Mouse (Mus musculus) gonadal fat pad, adult 2 months (tissue): ENCODE data around the gene Irf8. TPM values are rescaled to one million over a fixed set of nuclear protein-coding genes. Genes with fewer than 3 reads are reported as not detected.

Source experiments
- DNase-seq: peaks from one replicate; pipeline ENCODE4 v3.0.0-alpha.2; 2012; ENCODE audit warnings: low read depth
- polyA plus RNA-seq: library from polyadenylated mRNA; depleted of rRNA; stranded (reverse); fragments of >200 nt; gene quantifications from 2 replicates; pipeline ENCODE4 v1.2.3, GENCODE M21; 2012; rRNA removed

Gene Irf8
- polyA plus RNA-seq, result 9.4 and 11.6 TPM in 2 replicates

DNA sequence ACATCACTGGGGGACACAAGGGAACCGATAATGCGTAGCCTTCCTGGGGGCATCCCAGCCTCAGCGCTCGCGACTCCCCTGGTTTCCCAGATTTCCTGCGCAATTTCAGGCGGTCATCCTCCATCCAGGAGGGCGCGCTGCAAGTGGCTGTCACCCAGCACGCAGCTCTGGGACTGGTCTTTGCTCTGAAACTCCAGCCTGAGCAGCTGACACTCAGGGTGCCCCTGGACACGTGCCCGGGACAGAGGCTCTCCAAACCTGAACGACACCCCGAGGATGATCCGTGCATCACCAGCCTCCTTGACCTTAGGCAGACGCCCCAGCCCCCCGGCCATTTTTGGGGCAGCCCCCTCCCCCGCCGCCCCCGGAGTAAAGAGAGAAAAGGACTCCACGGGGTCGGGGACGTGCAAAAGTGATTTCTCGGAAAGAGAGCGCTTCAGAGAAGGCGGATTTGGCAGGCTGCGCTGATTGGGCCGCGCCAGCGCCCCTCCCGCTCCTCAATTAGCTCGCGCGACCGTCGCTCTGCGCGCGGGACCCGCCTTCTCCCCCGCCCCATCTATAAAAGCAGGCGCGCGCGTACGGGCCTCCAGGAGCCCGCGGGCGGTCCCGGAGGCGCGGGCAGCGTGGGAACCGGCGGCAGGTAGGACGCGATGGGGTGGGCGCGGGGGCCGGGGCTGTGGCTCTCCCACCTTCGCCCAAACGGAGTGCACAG is at the start of gene Irf8:
Irf8 (plus strand) TSS at position 589 of the 712 bp plus-strand sequence.
- no peak for DNase-seq

DNA sequence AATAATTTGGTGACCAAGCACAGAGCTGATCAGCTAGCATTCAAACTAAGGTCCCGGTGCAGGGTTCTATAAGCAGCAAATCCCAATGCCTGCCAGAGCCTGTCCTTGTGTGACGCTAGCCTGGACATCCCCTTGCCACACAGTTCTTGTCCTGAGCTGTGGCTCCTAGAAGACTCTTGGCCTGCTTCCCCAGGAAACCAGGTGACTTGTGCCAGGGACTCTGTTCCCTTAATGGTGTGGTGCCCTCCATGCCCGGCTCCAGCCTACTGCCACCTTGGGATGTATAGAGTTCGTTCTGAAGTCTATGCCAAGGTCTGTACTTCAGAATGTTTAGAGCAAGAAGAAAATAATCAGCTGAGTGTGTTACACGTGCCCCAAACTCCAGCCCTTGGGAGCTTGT is 49.6 kb upstream of the Irf8 start:
- DNase-seq, result no peak

DNA sequence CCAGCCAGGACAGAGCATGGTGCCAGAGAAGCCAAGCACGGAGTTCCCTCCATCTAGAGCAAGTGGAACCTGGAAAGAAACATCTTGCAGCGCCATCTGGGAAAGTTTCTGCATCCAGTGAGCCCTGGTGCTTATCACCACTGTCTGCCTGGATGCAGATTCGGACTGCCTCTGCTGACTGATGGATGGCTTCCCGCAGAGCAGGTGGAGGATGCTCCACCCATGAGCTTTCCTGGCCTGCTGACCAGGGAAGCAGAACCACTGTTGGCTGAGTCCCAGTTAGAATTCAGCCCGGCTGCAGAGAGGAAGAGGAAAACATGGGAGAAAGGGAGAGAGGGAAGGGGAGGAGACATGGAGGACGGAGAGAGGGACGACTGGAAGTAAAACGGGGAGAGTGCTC is 48.4 kb upstream of the Irf8 start:
- DNase-seq, result no peak

DNA sequence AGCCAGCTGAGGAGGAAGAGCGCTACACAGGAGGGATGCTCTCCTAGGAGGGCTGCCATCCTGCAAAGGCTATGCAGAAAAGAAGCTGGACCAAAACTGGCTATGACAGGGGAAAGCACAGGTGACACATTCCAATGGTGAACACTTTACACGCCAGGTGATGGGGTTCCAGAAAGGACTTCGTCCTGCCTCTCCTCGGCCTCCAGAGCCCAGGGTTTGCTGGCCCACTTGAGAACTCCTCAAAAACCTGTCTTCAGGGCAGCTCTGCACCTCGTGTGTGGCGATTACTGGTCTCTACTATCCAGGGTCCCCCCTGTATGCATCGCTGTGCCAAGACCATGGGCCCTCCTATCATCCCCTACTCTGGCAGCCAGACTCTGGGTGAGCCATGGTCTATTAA is 47.6 kb upstream of the Irf8 start:
- no peak for DNase-seq

DNA sequence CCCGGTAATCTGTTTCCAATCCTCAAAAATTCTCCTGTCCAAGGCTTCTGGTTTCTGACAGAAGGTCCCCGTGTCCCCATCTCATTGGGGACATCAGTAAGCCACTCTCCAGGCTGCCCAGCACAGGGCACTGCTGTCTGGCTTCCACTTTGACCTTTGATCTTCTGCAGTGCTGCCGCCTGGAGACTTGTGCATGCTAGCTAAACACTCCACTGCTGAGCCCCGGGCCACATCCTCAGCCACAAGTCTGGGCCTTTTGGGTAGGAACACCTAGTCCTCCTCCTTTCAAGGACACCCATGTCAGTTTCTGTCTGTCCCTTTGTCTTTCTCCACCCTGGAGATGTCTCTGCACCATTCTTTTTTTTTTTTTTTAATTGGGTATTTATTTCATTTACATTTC is 43.2 kb upstream of the Irf8 start:
- no peak for DNase-seq

DNA sequence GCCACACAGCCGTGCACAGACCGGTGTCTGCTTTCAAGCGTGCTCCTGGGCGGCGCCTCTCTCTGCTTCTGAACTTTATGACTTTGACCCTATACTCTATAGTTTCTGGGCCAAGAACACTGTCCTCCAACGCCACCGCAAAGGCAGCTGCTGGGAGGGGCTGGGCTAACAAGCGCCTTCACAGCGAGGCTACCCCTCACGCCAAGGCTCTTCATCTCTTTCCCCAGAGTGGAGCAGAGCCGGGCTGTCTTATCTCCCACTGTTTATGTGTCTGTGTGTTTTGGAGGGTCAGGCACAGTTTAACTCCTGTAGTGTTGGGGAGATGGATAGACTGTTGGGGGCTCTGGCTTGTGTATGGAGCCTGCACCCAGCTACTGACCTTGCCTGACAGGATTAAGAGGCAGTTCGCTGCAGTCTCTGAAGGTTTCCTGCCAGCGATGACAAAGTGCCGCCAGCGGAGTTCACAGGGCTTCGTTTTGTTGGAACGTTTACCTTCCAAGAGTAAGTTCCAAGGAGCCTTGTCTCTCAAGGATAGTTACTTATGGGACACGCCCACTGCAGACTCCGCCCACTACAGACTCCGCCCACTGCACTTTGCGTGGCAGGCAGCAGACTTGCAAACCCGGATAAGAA is 42.2 kb upstream of the Irf8 start:
- DNase-seq, result no peak

DNA sequence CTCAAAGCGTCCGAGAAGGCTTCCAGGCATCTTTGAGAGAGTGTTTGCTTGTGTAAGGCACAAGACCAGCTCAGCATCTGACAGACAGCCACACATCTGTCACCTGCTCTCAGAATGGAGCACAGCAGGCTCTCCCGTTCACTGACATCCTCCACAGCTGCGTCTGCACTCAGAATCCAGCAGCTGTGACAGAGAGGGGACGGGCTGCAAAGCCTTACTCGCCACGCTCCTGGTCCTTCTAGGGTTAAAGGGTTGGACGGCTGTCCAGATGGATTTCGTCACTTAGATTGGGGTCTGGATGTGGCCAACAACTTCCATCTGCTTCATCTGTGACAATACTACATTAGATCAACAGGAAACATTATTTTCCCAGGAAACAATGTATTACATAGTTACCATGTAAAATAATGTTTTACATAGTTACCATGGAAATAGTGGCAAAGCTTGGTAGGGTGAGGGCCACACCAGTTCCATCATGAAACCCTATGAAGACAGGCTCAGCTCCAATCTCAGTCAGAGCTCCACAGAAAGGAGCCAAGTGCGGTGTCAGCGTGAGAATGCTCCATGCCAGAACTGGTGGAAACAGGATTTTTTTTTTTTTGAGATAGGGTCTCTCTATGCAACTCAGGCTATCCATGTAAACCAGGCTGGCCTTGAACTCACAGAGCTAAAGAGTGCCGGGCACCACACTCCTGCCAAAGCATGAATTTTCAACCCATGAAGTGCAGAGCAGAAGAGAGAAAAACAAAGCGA is 39.6 kb upstream of the Irf8 start:
- no peak for DNase-seq

DNA sequence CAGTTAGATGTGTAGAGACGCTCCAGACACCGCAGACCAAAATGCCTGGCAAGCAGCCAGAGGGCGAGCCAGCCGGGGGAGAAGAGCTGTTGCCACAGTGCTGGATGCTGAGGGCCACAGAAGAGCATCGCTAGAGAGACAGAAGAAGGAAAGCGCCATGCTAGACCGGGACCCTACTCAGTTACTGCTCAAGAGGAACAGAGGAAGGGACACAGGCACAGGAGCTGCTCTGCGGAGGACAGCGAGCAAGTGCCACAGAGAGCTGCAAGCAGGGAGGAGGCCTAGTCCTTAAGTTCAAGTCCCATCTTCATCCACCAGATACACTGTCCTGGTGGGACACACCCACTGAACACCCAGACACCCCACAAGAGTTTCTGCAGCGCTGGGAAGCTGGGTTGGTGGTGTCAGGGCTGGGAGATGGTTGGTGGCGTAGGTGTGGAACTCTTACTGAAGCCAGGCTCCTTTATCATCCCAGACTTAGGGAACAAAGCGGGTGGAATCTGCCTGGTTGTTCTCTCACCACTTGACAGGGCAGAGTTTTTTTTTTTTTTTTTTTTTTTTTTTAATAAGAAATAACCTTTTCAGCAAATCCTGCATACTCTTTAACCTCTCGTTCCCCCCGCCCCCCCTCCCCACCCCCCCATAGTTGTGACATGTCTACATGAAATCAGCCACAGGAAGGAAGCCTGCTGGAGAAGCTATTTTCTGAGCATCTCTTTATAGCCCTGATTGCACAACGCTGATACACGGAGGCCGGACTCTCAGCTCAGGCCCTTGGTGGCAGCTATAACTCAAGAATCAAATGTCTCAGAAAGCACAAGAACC is 38.8 kb upstream of the Irf8 start:
- DNase-seq, result no peak

DNA sequence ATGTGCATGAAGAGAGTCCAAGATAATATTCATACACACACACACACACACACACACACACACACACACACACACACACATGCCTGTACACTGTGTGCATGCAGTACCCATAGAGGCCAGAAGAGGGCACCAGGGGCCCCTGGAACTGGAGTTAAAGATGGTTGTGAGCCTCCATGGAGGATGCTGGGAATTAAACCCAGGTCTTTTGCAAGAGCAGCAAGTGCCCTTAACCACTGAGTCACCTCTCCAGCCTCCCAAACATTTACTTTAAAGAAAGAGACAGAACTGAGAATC is 38.2 kb upstream of the Irf8 start:
- DNase-seq, result no peak

DNA sequence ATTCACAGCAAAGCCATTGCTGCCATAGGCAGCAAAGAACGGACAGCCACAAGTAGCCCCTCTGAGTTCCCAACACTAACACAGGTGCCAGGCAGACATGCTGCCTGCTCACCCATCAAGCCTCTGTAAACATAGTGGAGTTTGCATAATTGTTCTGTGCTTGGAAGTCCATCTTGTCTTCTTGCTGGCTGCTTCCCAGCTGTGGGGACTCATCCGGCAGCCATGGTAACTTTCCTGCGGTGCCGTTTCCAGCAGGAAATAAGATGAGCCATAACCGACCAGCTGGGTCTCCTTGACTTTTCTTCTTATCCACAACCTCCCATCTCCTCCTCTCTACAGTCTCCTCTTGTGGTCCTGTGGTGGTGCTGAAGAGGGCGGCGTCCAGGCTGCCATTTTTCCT is 37.7 kb upstream of the Irf8 start:
- no peak for DNase-seq

DNA sequence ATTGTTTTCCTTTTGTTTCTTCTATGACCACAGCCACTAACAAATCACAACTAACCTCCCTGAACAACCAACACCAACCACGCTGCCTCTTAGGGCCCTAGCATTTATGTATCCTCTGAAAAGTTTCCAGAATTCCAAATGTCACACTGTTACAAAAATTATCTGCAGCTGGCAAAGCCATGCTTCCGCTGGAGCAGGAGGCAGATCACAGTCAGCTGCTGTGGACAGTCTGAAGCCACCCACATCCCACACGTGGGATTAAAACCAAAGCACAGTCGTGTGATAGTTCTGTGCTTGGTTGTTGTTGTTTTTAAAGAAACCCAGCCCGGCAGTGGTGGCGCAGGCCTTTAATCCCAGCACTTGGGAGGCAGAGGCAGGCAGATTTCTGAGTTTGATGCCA is 37.1 kb upstream of the Irf8 start:
- no peak for DNase-seq

DNA sequence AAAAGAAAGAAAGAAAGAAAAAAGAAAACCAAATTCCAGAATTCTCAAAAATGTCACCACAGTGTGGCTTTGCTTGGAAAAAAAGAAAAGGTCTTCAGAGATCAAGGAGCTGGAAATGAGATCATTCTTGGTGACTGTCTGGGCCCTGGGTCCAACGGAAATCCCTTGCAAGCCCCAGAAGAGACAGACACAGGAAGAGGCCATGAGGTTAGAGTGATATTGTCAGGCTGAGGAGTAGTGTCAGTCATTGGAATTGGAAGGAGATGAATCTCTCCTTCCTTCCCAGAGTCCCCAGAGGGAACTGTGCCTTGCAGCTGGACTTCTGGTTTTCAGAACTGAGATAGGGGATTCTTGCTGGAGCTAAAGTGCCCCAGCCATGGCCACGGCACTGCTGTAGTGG is 36.6 kb upstream of the Irf8 start:
- DNase-seq, result no peak

DNA sequence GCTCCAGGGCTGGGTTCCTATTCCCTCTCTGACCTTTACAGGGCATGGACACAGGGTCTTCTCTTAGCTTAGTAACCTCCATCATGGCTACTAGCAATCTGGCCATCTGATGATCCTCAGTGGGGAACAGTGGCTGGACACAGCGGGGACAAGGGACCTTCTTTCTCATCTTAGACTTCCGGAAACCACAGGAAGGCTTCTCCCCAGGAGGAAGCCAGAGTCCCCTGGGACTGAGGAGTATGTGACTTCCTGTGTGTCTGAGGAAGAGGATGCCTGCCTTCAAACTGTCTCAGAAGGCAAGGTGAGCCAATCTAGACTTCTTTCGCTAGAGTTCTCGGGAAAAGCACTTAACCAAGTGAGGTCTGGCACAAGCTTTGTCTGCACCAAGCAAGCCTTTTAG is 36.1 kb upstream of the Irf8 start:
- no peak for DNase-seq

DNA sequence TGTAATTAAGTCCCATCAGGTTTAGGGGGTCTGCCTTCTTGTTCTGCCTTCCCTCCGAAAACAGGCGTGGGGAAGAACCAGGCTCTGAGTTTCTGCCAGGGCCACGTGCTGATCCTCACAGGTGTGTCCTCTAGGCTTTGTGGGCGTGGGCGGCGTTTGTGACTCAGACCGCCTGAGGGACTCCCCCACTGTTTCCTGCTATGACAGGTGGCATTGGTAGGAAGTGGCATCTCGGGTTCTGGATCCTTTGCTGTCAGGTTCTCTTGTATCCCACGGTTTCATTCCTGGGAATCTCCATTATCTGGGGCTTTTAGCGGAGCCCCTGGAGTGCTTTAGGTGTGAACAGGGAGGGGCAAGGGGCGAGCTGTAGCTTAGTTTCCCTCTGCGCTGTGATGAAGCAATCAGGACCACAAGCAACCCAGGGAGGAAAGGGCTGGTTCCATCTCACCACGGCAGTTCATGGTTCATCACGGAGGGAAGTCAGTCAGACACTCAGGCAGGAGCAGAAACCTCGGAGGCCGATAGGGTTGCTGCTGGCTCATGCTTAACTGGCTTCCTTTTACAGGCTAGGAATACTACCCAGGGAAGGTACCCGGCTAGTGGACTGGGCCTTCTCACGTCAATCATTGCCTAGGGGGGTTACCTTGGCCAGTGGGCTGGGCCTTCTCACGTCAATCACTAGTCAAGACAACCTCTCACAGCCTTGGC is 34.2 kb upstream of the Irf8 start:
- no peak for DNase-seq

DNA sequence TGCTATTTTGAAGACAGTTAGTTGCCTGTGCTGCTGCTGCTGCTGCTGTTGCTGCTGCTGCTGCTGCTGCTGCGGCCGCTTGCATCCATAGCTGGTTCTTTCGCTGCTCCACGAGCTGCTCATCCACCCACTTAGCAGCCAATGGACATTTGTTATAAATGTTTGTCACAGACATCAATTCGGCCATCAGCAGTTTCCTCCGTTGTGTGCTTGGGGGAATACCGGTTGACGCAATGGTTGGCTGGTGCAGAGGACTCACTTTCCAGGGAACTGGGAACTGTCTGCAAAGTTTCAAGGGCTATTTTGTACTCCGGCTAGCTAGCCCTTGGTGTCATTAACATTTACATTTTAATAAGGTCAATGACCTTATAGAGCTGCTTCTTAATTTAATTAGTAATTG is 32.0 kb upstream of the Irf8 start:
- no peak for DNase-seq

DNA sequence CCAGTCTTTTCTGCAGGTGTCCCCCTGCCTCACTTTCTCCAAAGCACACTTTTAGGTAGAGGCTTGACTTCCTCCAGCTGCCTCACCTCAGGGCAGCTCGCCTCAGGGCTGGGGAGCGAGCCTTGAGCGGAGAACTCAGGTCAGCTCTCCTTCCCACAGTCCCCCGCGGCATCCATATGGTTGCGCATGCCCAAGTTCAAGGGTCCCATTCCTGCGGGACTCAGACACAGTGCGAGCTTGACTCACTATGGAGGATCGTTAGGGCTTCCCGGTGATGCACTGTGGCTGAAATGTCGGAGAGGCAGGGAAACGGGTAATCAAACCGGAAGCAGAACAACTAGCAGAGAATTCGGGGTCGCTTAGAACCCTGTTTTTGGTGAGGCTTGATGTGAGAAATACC is 31.0 kb upstream of the Irf8 start:
- no peak for DNase-seq

DNA sequence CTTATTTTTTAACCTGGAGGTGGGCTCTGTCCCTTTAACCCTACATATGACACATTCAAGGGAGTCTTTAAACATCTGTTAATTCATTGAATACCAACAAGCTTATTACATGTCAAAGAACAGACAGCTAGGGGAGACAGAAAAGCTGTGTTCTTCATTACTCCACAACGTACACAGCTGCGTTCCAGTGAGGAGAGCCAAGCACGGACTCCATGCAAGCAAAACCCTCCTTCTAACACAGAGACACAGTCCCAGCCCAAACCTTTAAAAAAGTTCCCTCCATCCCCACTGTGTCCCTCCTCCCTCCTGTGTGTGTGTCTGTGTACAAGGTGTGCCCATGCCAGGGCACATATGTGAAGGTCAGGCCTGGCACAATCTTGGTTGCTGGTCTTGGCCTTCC is 30.0 kb upstream of the Irf8 start:
- no peak for DNase-seq

DNA sequence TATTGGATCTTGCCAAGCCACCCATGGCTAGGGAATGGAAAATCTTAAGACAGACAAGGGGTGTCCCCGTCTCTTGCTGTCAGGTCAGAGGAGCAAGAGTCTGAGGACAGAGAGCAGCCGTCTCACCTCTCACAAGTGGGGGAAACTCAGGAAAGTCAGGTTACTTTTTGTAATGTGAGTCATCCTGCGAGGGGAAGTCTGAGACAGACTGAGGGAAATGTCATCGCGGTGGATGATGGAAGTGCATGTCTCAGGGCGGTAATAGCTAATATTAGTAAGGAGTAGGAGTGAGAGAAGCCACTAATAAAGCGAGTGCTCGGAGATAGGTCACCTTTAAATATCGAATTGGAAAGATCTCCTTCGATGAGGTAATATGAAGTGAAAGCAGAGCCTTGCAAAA is 27.0 kb upstream of the Irf8 start:
- DNase-seq, result no peak

DNA sequence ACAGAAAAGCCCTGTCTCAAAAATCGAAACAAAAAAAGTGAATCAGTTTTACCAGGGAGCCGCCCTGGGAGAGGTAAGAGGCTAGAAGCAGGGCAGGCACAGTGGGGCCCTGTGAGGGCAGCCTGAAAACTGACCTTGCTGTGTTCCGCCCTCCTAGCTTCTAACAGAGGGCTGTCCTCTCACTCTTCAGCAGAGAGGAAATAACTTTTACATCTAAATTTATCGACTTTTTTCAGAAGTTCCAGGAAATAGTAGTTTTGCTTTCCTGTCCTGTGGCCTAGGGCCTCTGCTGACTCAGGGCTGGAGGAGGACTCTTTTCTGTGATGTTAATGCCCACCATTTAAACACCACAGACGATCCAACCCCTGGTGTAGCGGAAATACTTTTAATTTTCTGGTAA is 21.0 kb upstream of the Irf8 start:
- no peak for DNase-seq

DNA sequence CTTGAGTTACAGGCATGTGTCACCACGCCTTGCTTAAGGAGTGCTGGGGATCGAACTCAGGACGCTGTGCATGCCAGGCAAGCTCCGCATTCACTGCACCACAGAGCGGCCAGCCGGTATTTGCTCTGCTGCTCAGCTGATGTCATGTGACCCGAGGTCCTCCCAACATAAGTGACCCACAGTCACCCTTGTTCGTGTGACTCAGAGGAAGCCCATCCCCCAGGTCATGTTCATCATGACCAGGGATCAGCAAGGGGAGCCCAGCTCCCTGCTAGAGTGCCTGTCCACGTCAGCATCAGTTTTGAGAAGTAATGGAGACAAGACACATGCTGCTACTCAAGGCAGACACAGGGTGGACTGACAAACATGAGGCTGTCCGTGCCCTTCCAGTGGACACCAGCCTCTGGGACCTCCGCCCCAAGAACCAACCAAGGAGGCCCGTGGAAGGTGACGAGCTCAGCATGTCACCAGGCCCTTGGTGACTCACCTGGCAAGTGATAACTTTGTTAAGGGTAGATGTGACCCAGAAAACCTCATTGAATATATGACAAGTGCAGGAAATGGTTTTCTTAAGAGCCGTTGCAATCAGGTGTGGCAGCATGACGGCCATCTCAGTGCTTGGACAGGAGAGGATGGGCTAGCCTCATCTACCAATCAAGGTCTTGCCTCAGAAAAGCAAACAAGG is 20.0 kb upstream of the Irf8 start:
- DNase-seq, result no peak

DNA sequence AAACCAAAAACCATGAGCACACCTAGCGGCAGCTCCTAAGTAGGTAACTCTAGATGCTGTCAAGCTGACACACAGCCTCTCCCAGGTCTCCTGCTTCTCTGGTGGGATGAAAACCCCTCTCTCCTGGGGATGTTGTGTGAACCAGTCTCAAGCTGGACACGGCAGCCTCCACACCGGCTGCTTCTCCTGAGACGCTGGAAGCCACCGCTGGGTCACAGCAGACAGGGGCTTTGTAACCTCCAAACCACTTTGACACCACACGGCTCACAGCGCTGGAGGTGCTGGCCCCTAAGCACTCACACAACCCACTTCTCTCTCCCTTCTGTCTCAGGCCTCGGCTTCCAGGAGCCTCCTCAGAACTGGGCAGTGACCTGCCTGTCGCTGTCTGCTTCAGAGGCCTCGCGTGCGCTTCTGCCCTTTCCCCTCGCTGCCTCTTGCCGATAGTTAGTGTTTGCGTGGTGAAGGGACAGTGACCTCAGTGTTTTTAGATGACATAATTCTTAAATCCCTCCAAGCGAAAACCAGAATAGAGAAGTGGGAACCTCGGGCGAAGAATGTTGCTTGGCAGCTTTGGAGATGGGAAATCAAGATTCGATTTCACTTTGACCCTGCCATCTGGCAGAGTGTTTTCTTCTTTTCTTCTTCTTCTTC is 16.4 kb upstream of the Irf8 start:
- no peak for DNase-seq
